Mouse (Mus musculus) small intestine, adult 2 months (tissue): ENCODE measurements at regions not wholly inside any gene's neighbourhood (a gene's known extent, or its start where the extent isn't known, plus 50 kb on each side); places are given as distances from the start of the nearest gene placed in this dataset.

Experiments
- CTCF ChIP-seq: fragments of 200-500 bp; IDR thresholded peaks from 2 replicates; pipeline ENCODE4 v1.5.1; 2012; ENCODE audit warnings: low read depth, mild to moderate bottlenecking, control low read depth, inconsistent platforms, low read length, moderate library complexity, mixed read lengths; ENCODE audit not compliant: insufficient replicate concordance, insufficient read length; ENCODE audit errors: extremely low read depth
- POLR2A ChIP-seq: fragments of 200-500 bp; IDR thresholded peaks from 2 replicates; pipeline ENCODE4 v1.6.1; 2012; ENCODE audit warnings: low read depth, mild to moderate bottlenecking, control low read depth, inconsistent platforms, low read length, moderate library complexity

GRCm38 (mm10) chr4:142348910-142349309 lies 109.7 kb upstream of the Kazn start:
- peak; percentile 68; the same call in 1 of the 2 replicates for TF ChIP-seq CTCF
- TF ChIP-seq POLR2A: no peak
